Mouse (Mus musculus) inflammation-experienced regulatory T-cells, adult 16 weeks (primary cell): ENCODE data around the gene Fam205a2. TPM values are rescaled to one million over a fixed set of nuclear protein-coding genes. Genes with fewer than 3 reads are reported as not detected.

ENCODE experiments used
- polyA plus RNA-seq: library from polyadenylated mRNA; unstranded; fragments of 100-300 nt; shearing (Covaris generic); gene quantifications from one replicate; pipeline ENCODE4 v1.2.1, GENCODE M21; 2017

Gene Fam205a2
- not detected for polyA plus RNA-seq

DNA sequence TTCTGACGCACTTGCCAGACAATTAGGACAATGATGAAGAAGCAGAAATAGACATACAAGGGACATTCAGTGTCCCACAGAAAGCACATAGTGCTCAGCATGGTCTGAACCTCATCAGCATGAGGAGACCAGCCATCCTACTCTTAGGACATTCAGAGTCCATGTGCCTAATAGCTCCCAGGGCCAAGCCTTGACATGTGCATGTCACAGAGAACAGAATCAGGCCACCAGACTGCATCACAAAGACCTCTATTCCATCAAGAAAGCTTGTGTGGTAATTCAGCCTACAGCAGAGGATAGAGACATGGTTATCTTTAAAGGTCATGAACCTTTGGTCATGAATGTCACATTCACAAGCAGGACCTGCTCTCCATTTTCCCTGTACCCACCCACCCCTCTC, at the start of gene Fam205a2:
Gene Fam205a2, minus strand, starts transcription at position 101 of the 400 bp plus-strand sequence.

Other genes starting within 250 kb of the Fam205a2 start
- not detected for gene Gm21953, start 233.9 kb downstream of the Fam205a2 start, polyA plus RNA-seq
- not detected for gene Fam205a3, start 209.8 kb downstream of the Fam205a2 start, polyA plus RNA-seq
- not detected for gene Gm21586, start 88.8 kb downstream of the Fam205a2 start, polyA plus RNA-seq
- gene Gm2163, start 61.4 kb downstream of the Fam205a2 start, polyA plus RNA-seq = not detected
- gene Gm10591, start 84.0 kb upstream of the Fam205a2 start, polyA plus RNA-seq = not detected
- not detected for gene Gm2564, start 101.5 kb upstream of the Fam205a2 start, polyA plus RNA-seq
- gene Ccl27b, start 127.1 kb upstream of the Fam205a2 start, polyA plus RNA-seq = not detected
- not detected for gene Il11ra2, start 133.7 kb upstream of the Fam205a2 start, polyA plus RNA-seq
- gene 4930578G10Rik, start 207.4 kb upstream of the Fam205a2 start, polyA plus RNA-seq = not detected
- gene Ccl19, start 228.4 kb upstream of the Fam205a2 start, polyA plus RNA-seq = not detected
- not detected for gene Ccl21a, start 245.8 kb upstream of the Fam205a2 start, polyA plus RNA-seq